Mouse (Mus musculus) stomach, embryonic 14.5 days (tissue): ENCODE data around the gene Dnaaf5. TPM values are rescaled to one million over a fixed set of nuclear protein-coding genes. Genes with fewer than 3 reads are reported as not detected.
A peak's percentile ranks its signal among the peaks of the same experiment; 100 is the strongest.

Experiments used
- ATAC-seq: fragments of 200-750 bp; cut with Nextera tagmentation; 2 replicates; pipeline ENCODE4 v1.8.0; 2017; ENCODE audit warnings: low read depth, moderate TSS enrichment; ENCODE audit not compliant: insufficient number of reproducible peaks, insufficient read depth, low FRiP score
- H3K27ac ChIP-seq: fragments of 300-500 bp; sonication (generic); 2 replicates; pipeline ENCODE4 v1.5.1; 2014; ENCODE audit warnings: mild to moderate bottlenecking, low read length, moderate library complexity, mixed read lengths
- H3K27me3 ChIP-seq: fragments of 300-500 bp; sonication (generic); 2 replicates; pipeline ENCODE4 v1.6.1; 2014; ENCODE audit warnings: low read length, control low read depth, mixed read lengths; ENCODE audit not compliant: control insufficient read depth, insufficient read depth
- H3K36me3 ChIP-seq: fragments of 300-500 bp; sonication (generic); 2 replicates; pipeline ENCODE4 v1.6.1; 2014; ENCODE audit warnings: mild to moderate bottlenecking, control low read depth, low read length, moderate library complexity, mixed read lengths; ENCODE audit not compliant: control insufficient read depth, insufficient read depth
- H3K4me1 ChIP-seq: fragments of 300-500 bp; sonication (generic); 2 replicates; pipeline ENCODE4 v1.6.1; 2014; ENCODE audit warnings: low read length, control low read depth, mixed read lengths; ENCODE audit not compliant: control insufficient read depth, insufficient read depth
- H3K4me2 ChIP-seq: fragments of 300-500 bp; sonication (generic); replicated peaks from 2 replicates; pipeline ENCODE4 v1.6.1; 2014; ENCODE audit warnings: low read depth, low read length, control low read depth
- H3K4me3 ChIP-seq: fragments of 300-500 bp; sonication (generic); 2 replicates; pipeline ENCODE4 v1.5.1; 2014; ENCODE audit warnings: low read depth, low read length, control low read depth
- H3K9ac ChIP-seq: fragments of 300-500 bp; sonication (generic); replicated peaks from 2 replicates; pipeline ENCODE4 v1.6.1; 2014; ENCODE audit warnings: low read depth, mild to moderate bottlenecking, control low read depth, low read length, moderate library complexity, mixed read lengths
- H3K9me3 ChIP-seq: fragments of 300-500 bp; sonication (generic); 2 replicates; pipeline ENCODE4 v1.6.1; 2016; ENCODE audit warnings: low read depth, low read length, control low read depth; ENCODE audit not compliant: control insufficient read depth
- WGBS: fragments of 180-500 bp; shearing (Covaris S2); extraction: QIAGEN DNeasy Blood & Tissue Kit; methylation state at CpG from one replicate; pipeline ENCODE4 v1.1.7; 2014; 5-methylcytosine and 5-hydroxymethylcytosine counted together
- polyA plus RNA-seq: library from polyadenylated mRNA; unstranded; fragments of >200 nt; fragmentation: Nextera tagmentation; extraction: Ambion mirVana; gene quantifications from 2 replicates; pipeline ENCODE4 v1.2.1, GENCODE M21; 2014

The Dnaaf5 gene
- polyA plus RNA-seq, 1 experiment from 2014 or later: 6.4 TPM

DNA sequence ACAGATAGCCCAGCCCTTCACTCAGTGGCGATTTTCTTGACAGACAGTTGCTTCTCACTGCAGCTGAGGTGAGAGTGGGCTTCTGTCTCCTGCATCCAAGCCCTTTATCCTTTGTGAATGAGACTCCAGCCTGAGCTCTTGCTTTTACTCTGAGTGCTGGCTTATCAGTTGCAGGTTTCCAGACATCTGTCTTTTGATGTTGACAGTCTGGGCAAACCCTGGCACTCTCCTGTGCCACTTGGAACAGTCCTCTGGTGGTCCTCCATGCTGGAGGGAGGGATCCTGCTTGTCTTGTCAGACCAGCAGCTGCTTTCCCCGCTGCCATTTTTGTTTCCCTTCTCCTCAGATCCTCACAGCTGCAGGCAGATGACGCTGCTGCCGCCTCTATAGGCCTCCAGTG is 21.9 kb downstream of the Dnaaf5 start:
- WGBS: 93% methylated on average over 4 of the region's 4 CpGs
- no peaks in the 10 kb centered on the region for H3K9me3 ChIP-seq
- no peak overlapping the region for H3K4me2 ChIP-seq
- H3K27me3 ChIP-seq: no peaks in the 10 kb centered on the region
- H3K36me3 ChIP-seq: peaks cover 27% of the 10 kb centered on the region
- no peak overlapping the region for H3K27ac ChIP-seq
- no peak overlapping the region for H3K9ac ChIP-seq
- H3K4me1 ChIP-seq: peaks cover 5% of the 10 kb centered on the region; the same call in 1 of the 2 replicates
- H3K4me3 ChIP-seq: no peak overlapping the region
- ATAC-seq: no peak

DNA sequence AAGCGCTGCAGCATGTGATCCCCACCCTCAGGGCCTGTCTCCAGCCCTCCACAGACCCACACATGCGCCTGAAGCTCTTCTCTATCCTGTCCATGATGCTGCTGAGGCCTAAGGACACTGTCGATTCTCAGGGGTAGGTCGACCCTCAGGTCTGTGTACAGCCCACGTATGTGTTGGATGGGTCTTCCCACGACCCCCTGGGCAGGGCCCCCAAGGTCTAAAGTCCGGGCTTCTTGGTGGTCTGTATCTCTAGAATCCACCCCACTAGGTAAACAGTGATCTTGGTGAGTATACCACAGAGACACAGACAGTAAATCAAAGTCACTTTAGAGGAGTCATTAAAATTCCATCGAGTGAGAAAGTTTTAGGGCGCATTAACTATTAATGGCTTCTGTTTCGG is 24.1 kb downstream of the Dnaaf5 start:
- Histone ChIP-seq H3K9ac (0 out of 2 replicates have a peak overlapping the region, but pooled peaks have one; percentile 10), H3K4me1 (peaks cover 5% of the 10 kb centered on the region; the same call in 1 of the 2 replicates), H3K27me3 (no peaks in the 10 kb centered on the region), H3K4me2 (no peak overlapping the region), H3K36me3 (peaks cover 35% of the 10 kb centered on the region), H3K4me3 (no peak overlapping the region), H3K27ac (peak overlapping the region; percentile 33; the same call in 1 of the 2 replicates), H3K9me3 (no peaks in the 10 kb centered on the region)
- 21% methylated on average over 10 of the region's 10 CpGs for WGBS
- ATAC-seq: peak; percentile 39; the same call in 1 of the 2 replicates

DNA sequence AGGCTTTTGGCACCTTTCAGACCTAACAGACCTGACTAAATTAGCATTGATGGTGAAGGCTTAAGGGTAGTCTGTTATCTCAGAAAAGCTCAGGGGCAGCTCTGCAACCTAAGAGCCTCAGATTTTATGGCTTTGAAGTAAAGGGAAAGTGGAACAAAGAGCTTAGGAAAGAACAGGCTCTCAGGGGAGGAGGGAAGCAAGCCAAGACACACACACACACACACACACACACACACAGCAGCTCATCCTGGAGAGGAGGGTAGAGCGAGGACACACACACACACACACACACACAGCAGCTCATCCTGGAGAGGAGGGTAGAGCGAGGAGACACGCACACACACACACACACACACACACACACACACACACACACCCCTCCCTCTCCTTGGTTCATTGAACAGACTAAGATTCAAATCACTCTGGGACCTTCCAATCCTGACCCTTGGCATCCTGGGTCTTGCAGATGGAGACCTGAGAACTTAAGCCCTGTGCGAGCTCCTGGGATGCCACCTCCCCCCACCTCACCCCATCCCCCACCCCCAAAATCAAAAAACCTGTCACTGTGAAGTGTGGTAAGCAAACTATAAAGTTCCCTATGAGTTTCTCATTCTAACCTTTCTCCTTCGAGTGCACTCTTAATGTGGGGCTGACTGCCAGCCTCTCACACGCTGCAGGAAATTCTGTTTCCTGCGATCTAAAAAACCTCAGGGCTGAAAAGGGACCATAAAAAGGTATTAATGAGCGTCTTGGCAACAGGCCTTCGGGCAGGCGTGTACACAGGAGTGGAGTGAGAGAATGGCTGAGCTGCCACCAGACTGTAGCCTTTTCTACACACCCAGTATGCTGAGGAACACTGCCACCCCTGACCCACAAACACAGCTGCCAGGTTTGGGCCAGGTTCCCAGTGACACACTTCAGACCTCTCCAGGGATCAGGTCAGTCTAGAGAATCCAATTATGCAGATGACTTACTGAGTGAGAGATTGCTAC is 24.8 kb downstream of the Dnaaf5 start:
- no peak overlapping the region for H3K4me3 ChIP-seq
- no peak overlapping the region for H3K9ac ChIP-seq
- ATAC-seq: peak; percentile 15; the same call in 1 of the 2 replicates
- H3K4me1 ChIP-seq: peaks cover 5% of the 10 kb centered on the region; the same call in 1 of the 2 replicates
- H3K36me3 ChIP-seq: peaks cover 35% of the 10 kb centered on the region
- no peak overlapping the region for H3K4me2 ChIP-seq
- H3K27me3 ChIP-seq: no peaks in the 10 kb centered on the region
- H3K9me3 ChIP-seq: no peaks in the 10 kb centered on the region
- peak overlapping the region; percentile 33; the same call in 1 of the 2 replicates for H3K27ac ChIP-seq
- WGBS: 51% methylated on average over 8 of the region's 10 CpGs

DNA sequence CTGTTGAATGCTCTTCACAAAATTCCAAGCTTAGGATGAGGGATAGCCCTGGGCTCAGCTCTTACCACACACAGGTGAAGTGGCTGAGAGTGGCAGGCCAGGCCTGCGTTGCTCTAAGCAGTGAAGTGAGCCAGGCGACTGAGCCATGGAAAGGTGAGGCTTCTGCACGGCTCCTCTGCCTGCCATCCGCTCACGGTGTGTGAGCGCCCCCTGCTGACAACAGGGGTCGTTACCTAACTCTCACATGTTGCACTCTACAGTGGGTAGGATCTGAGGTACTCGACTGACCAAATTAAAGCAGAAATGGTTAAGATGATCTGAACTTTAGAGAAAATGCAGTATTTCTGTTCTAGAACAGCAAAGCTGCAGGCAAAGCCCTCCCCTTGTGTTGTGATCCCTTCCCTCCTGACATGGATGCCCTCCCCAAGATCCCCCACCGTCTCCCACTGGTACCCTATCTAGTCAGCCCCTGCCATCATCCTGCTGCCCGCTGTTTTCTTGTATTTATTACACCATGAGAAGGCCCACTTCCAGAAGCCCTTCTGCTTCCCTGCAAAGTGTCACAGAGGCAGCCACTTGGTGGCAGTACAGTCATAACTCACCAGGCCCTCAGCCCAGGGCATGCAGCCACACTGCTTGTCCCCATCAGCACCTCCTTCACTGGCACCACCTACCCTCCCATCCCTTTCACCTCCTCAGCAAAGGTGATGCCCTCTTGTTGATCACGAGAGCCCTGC is 29.0 kb downstream of the Dnaaf5 start:
- ATAC-seq: peak; percentile 69; the same call in 1 of the 2 replicates

DNA sequence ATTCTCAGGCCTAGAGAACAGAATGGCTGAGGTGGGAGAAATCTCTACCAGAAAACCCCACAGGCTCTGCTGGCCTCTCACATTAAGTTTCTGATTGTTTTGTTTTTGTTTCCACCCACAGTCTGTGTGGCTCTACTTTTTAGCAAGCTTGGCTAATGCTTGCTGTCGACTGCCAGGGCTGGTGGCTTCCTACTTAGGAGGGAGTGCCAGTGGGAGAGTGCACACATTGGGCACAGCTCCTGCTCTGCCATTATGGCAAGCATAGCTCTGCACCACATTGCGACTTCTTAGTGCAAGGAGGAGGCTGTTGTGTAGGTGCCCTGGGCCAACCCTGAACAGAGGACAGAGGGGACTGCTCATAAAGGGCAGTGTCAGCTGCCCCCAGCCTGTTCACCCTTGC is 33.1 kb downstream of the Dnaaf5 start:
- H3K9ac ChIP-seq: no peak overlapping the region
- no peaks in the 10 kb centered on the region for H3K27me3 ChIP-seq
- H3K36me3 ChIP-seq: peaks cover 27% of the 10 kb centered on the region
- no peak for ATAC-seq
- no peaks in the 10 kb centered on the region for H3K4me1 ChIP-seq
- H3K9me3 ChIP-seq: no peaks in the 10 kb centered on the region
- no peak overlapping the region for H3K4me3 ChIP-seq
- no peak overlapping the region for H3K4me2 ChIP-seq
- WGBS: 91% methylated on average over 2 of the region's 2 CpGs
- no peak overlapping the region for H3K27ac ChIP-seq

More for the DNA sequence above, 29.0 kb downstream of the Dnaaf5 start:
- Histone ChIP-seq H3K4me1 (peaks cover 3% of the 10 kb centered on the region; the same call in 1 of the 2 replicates), H3K27me3 (no peaks in the 10 kb centered on the region), H3K4me2 (no peak overlapping the region), H3K9me3 (no peaks in the 10 kb centered on the region), H3K27ac (no peak overlapping the region), H3K4me3 (no peak overlapping the region), H3K9ac (no peak overlapping the region), H3K36me3 (peaks cover 33% of the 10 kb centered on the region)
- WGBS: 27% methylated on average over 11 of the region's 11 CpGs

DNA sequence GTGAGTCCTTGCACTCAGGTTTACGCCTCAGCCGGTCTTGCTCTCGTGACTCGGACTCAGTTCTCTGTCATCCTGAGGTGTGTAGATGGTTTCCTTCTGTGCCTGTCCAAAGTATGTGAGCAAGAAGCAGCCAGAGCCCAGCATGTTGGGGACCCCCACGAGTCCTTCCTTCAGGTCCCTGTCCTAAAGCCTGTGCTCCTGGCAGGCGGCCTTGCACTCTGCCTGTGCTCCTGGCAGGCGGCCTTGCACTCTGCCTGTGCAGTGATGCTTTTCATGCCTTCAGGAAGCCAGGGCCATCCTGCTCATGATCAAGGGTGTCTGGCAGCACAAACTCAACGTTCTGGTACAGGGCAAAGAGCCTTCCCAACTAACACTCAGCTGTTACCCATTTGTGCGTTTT is 33.6 kb downstream of the Dnaaf5 start:
- Histone ChIP-seq H3K27ac (no peak overlapping the region), H3K9ac (no peak overlapping the region), H3K4me1 (no peaks in the 10 kb centered on the region), H3K27me3 (no peaks in the 10 kb centered on the region), H3K4me3 (no peak overlapping the region), H3K4me2 (no peak overlapping the region), H3K36me3 (peaks cover 26% of the 10 kb centered on the region), H3K9me3 (no peaks in the 10 kb centered on the region)
- no peak for ATAC-seq
- WGBS: 90% methylated on average over 9 of the region's 9 CpGs

DNA sequence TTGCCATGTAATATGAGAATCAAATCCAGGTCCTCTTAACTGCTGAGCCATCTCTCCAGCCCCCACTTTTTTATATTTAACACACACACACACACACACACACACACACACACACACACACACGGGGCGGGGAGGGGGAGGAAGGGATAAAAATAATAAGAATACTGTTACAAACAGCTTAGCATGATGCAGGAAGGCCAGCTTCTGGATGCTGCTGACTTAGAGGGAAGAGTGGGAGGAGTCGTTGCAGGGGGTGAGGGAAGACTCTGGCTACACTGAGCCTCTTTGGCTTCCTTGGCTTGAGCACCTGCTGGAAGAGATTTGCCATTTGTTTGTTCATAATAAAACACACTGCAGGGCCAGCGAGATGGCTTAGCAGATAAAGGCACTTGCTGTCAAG is 34.9 kb downstream of the Dnaaf5 start:
- H3K27me3 ChIP-seq: no peaks in the 10 kb centered on the region
- H3K9ac ChIP-seq: no peak overlapping the region
- peaks cover 26% of the 10 kb centered on the region for H3K36me3 ChIP-seq
- 79% methylated on average over 4 of the region's 4 CpGs for WGBS
- no peak overlapping the region for H3K4me3 ChIP-seq
- no peak overlapping the region for H3K4me2 ChIP-seq
- H3K27ac ChIP-seq: no peak overlapping the region
- no peaks in the 10 kb centered on the region for H3K9me3 ChIP-seq
- H3K4me1 ChIP-seq: no peaks in the 10 kb centered on the region
- ATAC-seq: no peak

DNA sequence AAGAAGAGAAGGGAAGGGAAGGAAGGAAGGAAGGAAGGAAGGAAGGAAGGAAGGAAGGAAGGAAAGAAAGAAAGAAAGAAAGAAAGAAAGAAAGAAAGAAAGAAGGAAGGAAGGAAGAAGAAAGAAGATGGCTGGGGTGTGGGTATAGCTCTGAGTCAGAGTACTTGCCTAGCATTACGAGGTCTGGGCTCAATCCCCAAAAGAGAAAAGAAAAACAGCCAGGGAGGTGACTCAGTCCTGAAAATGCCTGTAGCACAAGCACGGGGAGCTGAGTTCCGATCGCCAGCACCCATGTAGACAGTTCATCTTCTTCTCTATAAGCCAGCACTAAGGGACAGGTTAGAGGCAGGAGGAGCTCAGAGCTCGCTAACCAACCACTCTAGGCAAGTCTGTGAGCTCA is 39.7 kb downstream of the Dnaaf5 start:
- Histone ChIP-seq H3K4me2 (no peak overlapping the region), H3K27ac (no peak overlapping the region), H3K9ac (no peak overlapping the region), H3K4me3 (no peak overlapping the region), H3K9me3 (no peaks in the 10 kb centered on the region), H3K27me3 (no peaks in the 10 kb centered on the region), H3K36me3 (peaks cover 7% of the 10 kb centered on the region; the same call in 1 of the 2 replicates), H3K4me1 (no peaks in the 10 kb centered on the region)
- 94% methylated on average over 5 of the region's 5 CpGs for WGBS
- no peak for ATAC-seq
